Mouse (Mus musculus) heart, adult 2 months (tissue): ENCODE data around the gene Slc6a13. TPM values are rescaled to one million over a fixed set of nuclear protein-coding genes. Genes with fewer than 3 reads are reported as not detected.

Experiments used
- DNase-seq, 2 experiments: peaks; one replicate each; pipeline ENCODE4 v3.0.0; 2021
- H3K27ac ChIP-seq: fragments of 200-600 bp; 2 replicates; pipeline ENCODE4 v1.8.1; 2022
- H3K27me3 ChIP-seq: fragments of 200-500 bp; 2 replicates; pipeline ENCODE4 v1.6.1; 2012; ENCODE audit warnings: mild to moderate bottlenecking, low read length, inconsistent platforms, mixed read lengths; ENCODE audit not compliant: control insufficient read depth, insufficient read depth
- H3K36me3 ChIP-seq: fragments of 200-500 bp; 2 replicates; pipeline ENCODE4 v1.6.1; 2012; ENCODE audit warnings: low read length, inconsistent platforms; ENCODE audit not compliant: control insufficient read depth, insufficient read depth
- H3K4me1 ChIP-seq: fragments of 200-500 bp; 2 replicates; pipeline ENCODE4 v1.6.1; 2011; ENCODE audit warnings: low read length; ENCODE audit not compliant: control insufficient read depth, insufficient read depth
- H3K4me3 ChIP-seq: fragments of 200-600 bp; 2 replicates; pipeline ENCODE4 v1.8.1; 2022
- H3K79me2 ChIP-seq: fragments of 200-500 bp; replicated peaks from 2 replicates; pipeline ENCODE4 v1.6.1; 2012; ENCODE audit warnings: mild to moderate bottlenecking, inconsistent platforms, low read length, moderate library complexity, mixed read lengths; ENCODE audit not compliant: control insufficient read depth, insufficient read depth
- H3K9ac ChIP-seq: fragments of 200-500 bp; 2 replicates; pipeline ENCODE4 v1.6.1; 2012; ENCODE audit warnings: low read depth, mild to moderate bottlenecking, control low read depth, inconsistent platforms, low read length, mixed read lengths
- CTCF ChIP-seq: fragments of 200-600 bp; IDR thresholded peaks from 2 replicates; pipeline ENCODE4 v1.8.1; 2022; ENCODE audit warnings: antibody characterized with exemption, mild to moderate bottlenecking, moderate library complexity
- EP300 ChIP-seq: fragments of 200-500 bp; IDR thresholded peaks from 2 replicates; pipeline ENCODE4 v1.6.1; 2011; ENCODE audit warnings: low read depth, low read length, control low read depth; ENCODE audit not compliant: insufficient read depth
- POLR2A ChIP-seq: fragments of 200-500 bp; IDR thresholded peaks from 2 replicates; pipeline ENCODE4 v1.6.1; 2011; ENCODE audit warnings: mild to moderate bottlenecking, low read depth, low read length, control low read depth; ENCODE audit not compliant: insufficient read depth
- WGBS: fragments of 180-500 bp; shearing (Covaris S2); methylation state at CpG from one replicate; pipeline ENCODE4 v1.1.7; 2018; 5-methylcytosine and 5-hydroxymethylcytosine counted together
- intact Hi-C: fragments of 180-260 bp; cut with DNase I; formaldehyde crosslinking; loops from one replicate; pipeline ENCODE4 v1.15.1; 2025
- polyA plus RNA-seq: library from polyadenylated mRNA; depleted of rRNA; stranded (reverse); fragments of >200 nt; gene quantifications from 2 replicates; pipeline ENCODE4 v1.2.3, GENCODE M21; 2012
- total RNA-seq, 2 experiments: library from RNA; stranded (reverse); gene quantifications; 2 replicates each; pipeline ENCODE4 v1.2.3; 2021

Slc6a13 gene
- total and polyA plus RNA-seq, 3 experiments: 0.10 to 0.59 TPM; not detected in 1

DNA sequence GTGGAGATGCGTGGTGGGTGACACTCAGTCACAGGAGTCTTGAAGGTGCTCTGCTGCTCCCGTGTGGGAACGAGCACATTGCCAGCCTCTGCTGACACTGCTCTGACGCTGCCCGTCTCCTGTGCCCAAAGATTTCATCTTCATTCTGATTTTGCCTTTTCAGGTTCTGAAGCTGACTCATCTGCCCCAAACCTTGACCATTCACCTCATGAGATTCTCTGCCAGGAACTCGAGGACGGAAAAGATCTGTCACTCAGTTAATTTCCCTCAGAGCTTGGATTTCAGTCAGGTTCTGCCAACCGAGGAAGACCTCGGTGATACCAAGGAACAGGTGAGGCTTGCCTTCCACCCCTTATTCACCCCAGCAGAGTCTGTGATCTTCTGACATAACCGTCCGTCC is 37.5 kb upstream of the Slc6a13 start:
- H3K36me3 ChIP-seq: no peaks in the 10 kb centered on the region
- WGBS: 88% methylated on average over 11 of the region's 11 CpGs
- DNase-seq: no peak
- no peaks in the 10 kb centered on the region for H3K79me2 ChIP-seq
- intact Hi-C loops: loop anchor here (10.0 kb wide), 1 partner anchor 1042 kb away; the partner anchor contains the start of gene M6pr
- TF ChIP-seq POLR2A (no peak), CTCF (no peak), EP300 (no peak)
- no peak overlapping the region for H3K27ac ChIP-seq
- no peak overlapping the region for H3K9ac ChIP-seq
- H3K4me1 ChIP-seq: no peaks in the 10 kb centered on the region
- H3K27me3 ChIP-seq: no peaks in the 10 kb centered on the region
- H3K4me3 ChIP-seq: no peak overlapping the region

DNA sequence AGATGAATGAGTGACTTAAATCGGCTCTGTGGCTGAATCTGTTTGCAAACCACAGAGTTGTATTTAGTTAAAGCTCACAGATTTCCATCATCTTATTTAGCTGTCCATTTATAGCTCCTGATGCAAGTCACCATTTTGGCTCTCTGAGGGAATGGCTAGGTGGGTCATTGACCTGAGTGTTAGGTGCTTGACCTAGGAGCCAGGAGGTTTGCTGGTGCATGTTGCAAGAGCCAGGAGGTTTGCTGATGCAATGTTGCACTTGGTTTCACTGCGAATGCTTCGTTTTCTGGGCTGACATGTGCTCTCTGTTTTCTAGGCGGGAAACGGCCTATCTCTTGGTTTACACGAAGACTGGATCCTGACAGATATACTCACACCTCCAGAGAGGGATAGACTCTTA is 29.9 kb upstream of the Slc6a13 start:
- peaks cover 1% of the 10 kb centered on the region; the same call in 1 of the 2 replicates for H3K4me1 ChIP-seq
- H3K27ac ChIP-seq: no peak overlapping the region
- DNase-seq: no peak
- no peaks in the 10 kb centered on the region for H3K36me3 ChIP-seq
- H3K79me2 ChIP-seq: no peaks in the 10 kb centered on the region
- H3K27me3 ChIP-seq: no peaks in the 10 kb centered on the region
- no peak overlapping the region for H3K4me3 ChIP-seq
- intact Hi-C loops: loop anchor here (5.0 kb wide), 3 partner anchors 67 to 97 kb away; no protein-coding TSS in a partner anchor
- TF ChIP-seq POLR2A (no peak), EP300 (no peak), CTCF (no peak)
- no peak overlapping the region for H3K9ac ChIP-seq
- WGBS: 81% methylated on average over 6 of the region's 6 CpGs

DNA sequence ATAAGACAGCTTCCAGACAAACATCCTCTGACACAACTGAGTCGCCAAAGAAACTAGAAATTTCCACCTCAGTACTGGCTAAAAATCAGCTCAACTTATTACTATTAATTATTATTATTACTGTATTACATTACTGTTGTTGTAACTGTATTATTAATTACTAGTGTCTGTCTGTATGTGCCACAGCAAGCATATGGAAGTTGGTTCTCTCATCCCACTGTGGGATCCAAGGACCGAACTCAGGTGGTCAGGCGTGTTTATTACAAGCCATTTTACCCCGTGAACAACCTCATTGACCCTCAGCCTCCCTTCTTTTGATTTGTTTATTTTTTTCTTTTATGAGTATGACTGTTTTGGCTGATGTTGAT is 28.3 kb upstream of the Slc6a13 start:
- Histone ChIP-seq H3K4me3 (no peak overlapping the region), H3K4me1 (peaks cover 1% of the 10 kb centered on the region; the same call in 1 of the 2 replicates), H3K9ac (no peak overlapping the region), H3K36me3 (no peaks in the 10 kb centered on the region), H3K27ac (no peak overlapping the region; the same call in 1 of the 2 replicates), H3K79me2 (no peaks in the 10 kb centered on the region), H3K27me3 (no peaks in the 10 kb centered on the region)
- 9% methylated on average over 4 of the region's 4 CpGs for WGBS
- DNase-seq: no peak
- intact Hi-C loops: loop anchor here (1.0 to 5.0 kb wide), 5 partner anchors 66 to 339 kb away; no protein-coding TSS in a partner anchor
- no peak for TF ChIP-seq POLR2A

DNA sequence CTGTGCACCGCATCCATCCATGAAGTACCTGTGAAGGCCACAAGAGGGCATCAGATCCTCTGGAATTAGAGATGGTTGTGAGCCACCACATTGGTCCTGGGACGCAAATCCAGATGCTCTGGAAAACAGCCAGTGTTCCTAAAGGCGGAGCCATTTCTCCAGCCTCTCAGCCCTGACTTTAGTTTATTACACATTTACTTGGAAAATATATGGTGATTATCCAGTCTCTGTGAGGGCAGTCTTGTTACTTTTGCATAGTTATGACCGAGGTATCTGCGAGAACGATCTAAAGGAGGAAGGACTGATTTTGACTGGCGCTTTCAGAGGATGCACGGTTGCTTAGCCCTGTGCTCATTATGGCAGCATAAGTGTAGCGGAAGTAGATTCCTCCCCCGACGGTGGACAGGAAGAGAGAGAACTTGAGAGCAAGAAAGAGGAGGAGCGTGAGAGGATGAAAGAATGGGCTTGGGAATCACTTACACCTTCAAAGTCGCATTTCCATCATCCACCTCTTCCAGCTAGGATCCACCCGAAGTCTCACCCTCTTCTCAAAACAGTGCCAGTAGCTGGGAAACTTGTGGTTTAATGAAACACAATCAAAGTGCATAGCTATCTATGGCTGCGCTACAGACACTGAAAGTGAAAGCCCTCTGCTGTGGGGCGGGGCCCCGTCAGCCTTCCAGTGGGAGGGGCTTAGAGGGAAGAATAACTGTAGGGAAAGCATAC is 27.8 kb upstream of the Slc6a13 start:
- Histone ChIP-seq H3K4me3 (peak overlapping the region; percentile 49), H3K27me3 (no peaks in the 10 kb centered on the region), H3K36me3 (no peaks in the 10 kb centered on the region), H3K79me2 (no peaks in the 10 kb centered on the region), H3K27ac (peak overlapping the region; percentile 74), H3K4me1 (peaks cover 1% of the 10 kb centered on the region; the same call in 1 of the 2 replicates), H3K9ac (peak overlapping the region; percentile 31)
- WGBS: 6% methylated on average over 17 of the region's 17 CpGs
- TF ChIP-seq POLR2A: peak; percentile 80
- TF ChIP-seq CTCF: peak; percentile 93
- TF ChIP-seq EP300: peak; percentile 63; the same call in 1 of the 2 replicates
- intact Hi-C loops: loop anchor here (1.0 to 5.0 kb wide), 5 partner anchors 65 to 339 kb away; no protein-coding TSS in a partner anchor
- DNase-seq: peak; percentile 82 to 84

DNA sequence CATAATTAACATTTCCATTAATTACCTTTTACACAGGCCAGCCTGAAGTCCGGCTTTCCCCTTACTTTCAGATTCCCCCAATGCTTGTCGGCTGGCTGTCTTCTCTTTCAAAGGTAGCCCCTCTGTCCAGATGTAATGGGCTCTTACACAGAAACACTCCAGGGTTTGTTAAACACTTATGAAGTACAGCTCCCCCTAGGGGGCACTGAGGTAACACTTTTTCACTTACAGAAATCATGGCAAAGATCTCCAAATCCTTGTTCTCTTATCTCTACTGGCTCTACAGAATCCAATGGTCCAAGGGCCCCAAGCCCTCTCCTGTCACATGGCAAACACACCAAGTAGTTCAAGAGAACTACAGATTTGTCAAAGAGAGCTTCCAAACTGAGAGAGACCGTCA is 25.7 kb upstream of the Slc6a13 start:
- no peaks in the 10 kb centered on the region for H3K27me3 ChIP-seq
- H3K9ac ChIP-seq: no peak overlapping the region
- no peak overlapping the region for H3K27ac ChIP-seq
- 85% methylated on average over 3 of the region's 3 CpGs for WGBS
- H3K4me1 ChIP-seq: peaks cover 1% of the 10 kb centered on the region; the same call in 1 of the 2 replicates
- H3K36me3 ChIP-seq: no peaks in the 10 kb centered on the region
- H3K79me2 ChIP-seq: no peaks in the 10 kb centered on the region
- no peak for TF ChIP-seq POLR2A
- TF ChIP-seq CTCF: peak; percentile 73
- no peak for TF ChIP-seq EP300
- intact Hi-C loops: loop anchor here (5.0 kb wide), 3 partner anchors 63 to 93 kb away; no protein-coding TSS in a partner anchor
- no peak overlapping the region for H3K4me3 ChIP-seq
- DNase-seq: no peak

DNA sequence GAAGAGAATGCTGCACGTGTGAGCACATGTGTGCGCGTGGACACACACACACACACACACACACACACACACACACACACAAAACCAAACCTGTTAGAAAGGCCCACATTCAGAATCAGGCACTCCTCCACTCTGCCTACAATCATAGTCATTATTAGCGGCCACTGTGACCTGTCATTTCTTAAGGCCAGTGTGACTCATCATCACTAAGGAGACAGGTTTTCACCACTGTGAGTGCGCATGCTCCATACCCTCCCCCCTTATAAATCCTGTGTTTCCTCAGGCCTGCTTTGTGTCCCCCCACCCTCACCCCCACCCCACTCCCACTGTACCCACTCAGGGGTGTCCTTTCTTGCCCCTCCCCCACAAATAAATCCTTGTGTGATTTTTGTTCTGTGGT is 15.9 kb upstream of the Slc6a13 start:
- no peaks in the 10 kb centered on the region for H3K4me1 ChIP-seq
- H3K36me3 ChIP-seq: no peaks in the 10 kb centered on the region
- H3K9ac ChIP-seq: no peak overlapping the region
- no peak for TF ChIP-seq EP300
- no peak for TF ChIP-seq CTCF
- no peak for TF ChIP-seq POLR2A
- H3K27me3 ChIP-seq: 0 out of 2 replicates have a peak, but pooled peaks cover 2% of the 10 kb centered on the region
- 84% methylated on average over 5 of the region's 5 CpGs for WGBS
- H3K79me2 ChIP-seq: no peaks in the 10 kb centered on the region
- DNase-seq: no peak
- intact Hi-C loops: no loop called here
- no peak overlapping the region for H3K4me3 ChIP-seq
- no peak overlapping the region for H3K27ac ChIP-seq
